Mouse (Mus musculus) embryonic fibroblast, embryonic 13.5 days (primary cell): Measurements from ENCODE around the gene Hist1h2ag.

Source experiments
- CTCF ChIP-seq: IDR thresholded peaks from 2 replicates; pipeline ENCODE4 v1.5.1; 2011; ENCODE audit warnings: mild to moderate bottlenecking, control low read depth, low read length, moderate library complexity, borderline replicate concordance; ENCODE audit not compliant: insufficient read depth
- POLR2A ChIP-seq: IDR thresholded peaks from 2 replicates; pipeline ENCODE4 v1.6.1; 2011; ENCODE audit warnings: low read depth, mild to moderate bottlenecking, control low read depth, low read length, moderate library complexity

GRCm38 (mm10) chr13:22019934-22020835, 22.6 kb downstream of the Hist1h2ag start:
- no peak for TF ChIP-seq CTCF
- TF ChIP-seq POLR2A, result no peak
